Mouse (Mus musculus): ENCODE measurements around the gene Slc15a3. TPM values are rescaled to one million over a fixed set of nuclear protein-coding genes. Genes with fewer than 3 reads are reported as not detected.
A peak's percentile ranks its signal among the peaks of the same experiment; 100 is the strongest.

Gene Slc15a3
- total RNA-seq, 1 experiment: 2.2 TPM

- H3K4me3 ChIP-seq (ENCODE audit: insufficient read depth in 1 of 2, low read depth in 1 of 2, low read length in 2 of 2, poor library complexity in 1 of 2, severe bottlenecking in 1 of 2): no peak overlapping the region
- H3K4me1 ChIP-seq (ENCODE audit: control insufficient read depth in 2 of 2, insufficient read depth in 2 of 2, low read length in 2 of 2, poor library complexity in 1 of 2): peaks cover 4 to 9% of the 10 kb centered on the region in 2 experiments; a peak in 2 of 4 replicates
- no peak overlapping the region for H3K9ac ChIP-seq (ENCODE audit: insufficient read depth, low read depth, low read length, poor library complexity, severe bottlenecking)
- no peak for DNase-seq (ENCODE audit: low read depth, low spot score)
- in situ Hi-C loops (cut with MboI; ENCODE audit: low sequenced_read_pairs in 2 of 2, unreplicated experiment in 2 of 2): no loop called here
- H3K9me3 ChIP-seq (ENCODE audit: control insufficient read depth, insufficient read depth, low read depth, low read length): no peaks in the 10 kb centered on the region
- TF ChIP-seq MAFK (IDR thresholded peaks at IDR 0.05; ENCODE audit: insufficient read depth, low read depth, low read length) (no peak), ZNF384 (IDR thresholded peaks at IDR 0.05; ENCODE audit: low read depth, low read length) (no peak), ZC3H11A (IDR thresholded peaks at IDR 0.05; ENCODE audit: borderline replicate concordance, low read depth, low read length) (no peak), HCFC1 (IDR thresholded peaks at IDR 0.05; ENCODE audit: borderline replicate concordance, insufficient read depth, low read length) (no peak), CHD2 (IDR thresholded peaks at IDR 0.05; ENCODE audit: low read depth, low read length) (no peak)
- H3K27ac ChIP-seq (ENCODE audit: insufficient read depth, low read depth, low read length, poor library complexity, severe bottlenecking): no peak overlapping the region
- peaks cover 18% of the 10 kb centered on the region; the same call in 1 of the 2 replicates for H3K36me3 ChIP-seq (ENCODE audit: control insufficient read depth, insufficient read depth, low read length, poor library complexity, severe bottlenecking)
Measured at GRCm38 (mm10) chr19:10866351-10866750, 26.8 kb downstream of the Slc15a3 start.

GRCm38 (mm10) chr19:10867946-10868622 lies 28.6 kb downstream of the Slc15a3 start:
- Histone ChIP-seq H3K27ac (ENCODE audit: insufficient read depth, low read depth, low read length, poor library complexity, severe bottlenecking) (no peak overlapping the region), H3K9ac (ENCODE audit: insufficient read depth, low read depth, low read length, poor library complexity, severe bottlenecking) (0 out of 2 replicates have a peak overlapping the region, but pooled peaks have one; percentile 85), H3K36me3 (ENCODE audit: control insufficient read depth, insufficient read depth, low read length, poor library complexity, severe bottlenecking) (peaks cover 18% of the 10 kb centered on the region; the same call in 1 of the 2 replicates), H3K9me3 (ENCODE audit: control insufficient read depth, insufficient read depth, low read depth, low read length) (no peaks in the 10 kb centered on the region), H3K4me3 (ENCODE audit: insufficient read depth in 1 of 2, low read depth in 1 of 2, low read length in 2 of 2, poor library complexity in 1 of 2, severe bottlenecking in 1 of 2) (peak overlapping the region; percentile 82 to 84; a peak in 3 of 4 replicates), H3K4me1 (ENCODE audit: control insufficient read depth in 2 of 2, insufficient read depth in 2 of 2, low read length in 2 of 2, poor library complexity in 1 of 2) (peaks cover 4 to 9% of the 10 kb centered on the region in 2 experiments; a peak in 2 of 4 replicates)
- in situ Hi-C loops (cut with MboI; ENCODE audit: low sequenced_read_pairs in 2 of 2, unreplicated experiment in 2 of 2): no loop called here
- TF ChIP-seq ZC3H11A (IDR thresholded peaks at IDR 0.05; ENCODE audit: borderline replicate concordance, low read depth, low read length): no peak
- no peak for TF ChIP-seq ZNF384 (IDR thresholded peaks at IDR 0.05; ENCODE audit: low read depth, low read length)
- no peak for TF ChIP-seq HCFC1 (IDR thresholded peaks at IDR 0.05; ENCODE audit: borderline replicate concordance, insufficient read depth, low read length)
- TF ChIP-seq MAFK (IDR thresholded peaks at IDR 0.05; ENCODE audit: insufficient read depth, low read depth, low read length): no peak
- no peak for TF ChIP-seq CHD2 (IDR thresholded peaks at IDR 0.05; ENCODE audit: low read depth, low read length)
- DNase-seq (ENCODE audit: low read depth, low spot score): no peak

- no peak for DNase-seq (ENCODE audit: low read depth, low spot score)
- in situ Hi-C loops (cut with MboI; ENCODE audit: low sequenced_read_pairs in 2 of 2, unreplicated experiment in 2 of 2): no loop called here
- H3K36me3 ChIP-seq (ENCODE audit: control insufficient read depth, insufficient read depth, low read length, poor library complexity, severe bottlenecking): peaks cover 18% of the 10 kb centered on the region; the same call in 1 of the 2 replicates
- H3K9me3 ChIP-seq (ENCODE audit: control insufficient read depth, insufficient read depth, low read depth, low read length): no peaks in the 10 kb centered on the region
- H3K27ac ChIP-seq (ENCODE audit: insufficient read depth, low read depth, low read length, poor library complexity, severe bottlenecking): no peak overlapping the region
- H3K9ac ChIP-seq (ENCODE audit: insufficient read depth, low read depth, low read length, poor library complexity, severe bottlenecking): peak overlapping the region; percentile 85
- H3K4me3 ChIP-seq (ENCODE audit: insufficient read depth in 1 of 2, low read depth in 1 of 2, low read length in 2 of 2, poor library complexity in 1 of 2, severe bottlenecking in 1 of 2): peak overlapping the region; percentile 82 to 84
- TF ChIP-seq ZC3H11A (IDR thresholded peaks at IDR 0.05; ENCODE audit: borderline replicate concordance, low read depth, low read length): no peak
- no peak for TF ChIP-seq MAFK (IDR thresholded peaks at IDR 0.05; ENCODE audit: insufficient read depth, low read depth, low read length)
- no peak for TF ChIP-seq HCFC1 (IDR thresholded peaks at IDR 0.05; ENCODE audit: borderline replicate concordance, insufficient read depth, low read length)
- TF ChIP-seq CHD2 (IDR thresholded peaks at IDR 0.05; ENCODE audit: low read depth, low read length): no peak
- no peak for TF ChIP-seq ZNF384 (IDR thresholded peaks at IDR 0.05; ENCODE audit: low read depth, low read length)
- peaks cover 4 to 9% of the 10 kb centered on the region in 2 experiments; a peak in 2 of 4 replicates for H3K4me1 ChIP-seq (ENCODE audit: control insufficient read depth in 2 of 2, insufficient read depth in 2 of 2, low read length in 2 of 2, poor library complexity in 1 of 2)
Measured at GRCm38 (mm10) chr19:10868623-10869141, 29.2 kb downstream of the Slc15a3 start.

- no peak overlapping the region for H3K27ac ChIP-seq (ENCODE audit: insufficient read depth, low read depth, low read length, poor library complexity, severe bottlenecking)
- H3K9ac ChIP-seq (ENCODE audit: insufficient read depth, low read depth, low read length, poor library complexity, severe bottlenecking): peak overlapping the region; percentile 85
- H3K4me3 ChIP-seq (ENCODE audit: insufficient read depth in 1 of 2, low read depth in 1 of 2, low read length in 2 of 2, poor library complexity in 1 of 2, severe bottlenecking in 1 of 2): peak overlapping the region; percentile 82 to 84
- H3K4me1 ChIP-seq (ENCODE audit: control insufficient read depth in 2 of 2, insufficient read depth in 2 of 2, low read length in 2 of 2, poor library complexity in 1 of 2): peaks cover 4 to 9% of the 10 kb centered on the region in 2 experiments; a peak in 2 of 4 replicates
- H3K36me3 ChIP-seq (ENCODE audit: control insufficient read depth, insufficient read depth, low read length, poor library complexity, severe bottlenecking): peaks cover 22% of the 10 kb centered on the region; the same call in 1 of the 2 replicates
- in situ Hi-C loops (cut with MboI; ENCODE audit: low sequenced_read_pairs in 2 of 2, unreplicated experiment in 2 of 2): no loop called here
- DNase-seq (ENCODE audit: low read depth, low spot score): peak; percentile 52
- no peaks in the 10 kb centered on the region for H3K9me3 ChIP-seq (ENCODE audit: control insufficient read depth, insufficient read depth, low read depth, low read length)
- TF ChIP-seq HCFC1 (IDR thresholded peaks at IDR 0.05; ENCODE audit: borderline replicate concordance, insufficient read depth, low read length): no peak
- no peak for TF ChIP-seq CHD2 (IDR thresholded peaks at IDR 0.05; ENCODE audit: low read depth, low read length)
- no peak for TF ChIP-seq MAFK (IDR thresholded peaks at IDR 0.05; ENCODE audit: insufficient read depth, low read depth, low read length)
- TF ChIP-seq ZC3H11A (IDR thresholded peaks at IDR 0.05; ENCODE audit: borderline replicate concordance, low read depth, low read length): no peak
- TF ChIP-seq ZNF384 (IDR thresholded peaks at IDR 0.05; ENCODE audit: low read depth, low read length): no peak
Measured at GRCm38 (mm10) chr19:10869241-10869885, 29.8 kb downstream of the Slc15a3 start.
